Mouse (Mus musculus): ENCODE measurements around the gene Cx3cr1.
"Not testable (repeated sequence)": the region's sequence is repeated elsewhere in the genome, so short reads cannot be mapped to it uniquely, and the experiment has no call there.

Gene Cx3cr1

GRCm38 (mm10) chr9:120027401-120028151 lies 42.1 kb downstream of the Cx3cr1 start:
- peak; percentile 85 for DNase-seq (ENCODE audit: low read depth, low spot score)

GRCm38 (mm10) chr9:120024625-120025024 lies 45.1 kb downstream of the Cx3cr1 start:
- Histone ChIP-seq H3K36me3 (ENCODE audit: control insufficient read depth, insufficient read depth, low read length, poor library complexity, severe bottlenecking) (no peaks in the 10 kb centered on the region), H3K27me3 (ENCODE audit: control insufficient read depth, insufficient read depth, low read length, poor library complexity, severe bottlenecking) (no peaks in the 10 kb centered on the region)
- no peak for DNase-seq (ENCODE audit: low read depth, low spot score)

More at GRCm38 (mm10) chr9:120027401-120028151, 42.1 kb downstream of the Cx3cr1 start:
- H3K36me3 ChIP-seq (ENCODE audit: control insufficient read depth, insufficient read depth, low read length, poor library complexity, severe bottlenecking): no peaks in the 10 kb centered on the region
- H3K27me3 ChIP-seq (ENCODE audit: control insufficient read depth, insufficient read depth, low read length, poor library complexity, severe bottlenecking): no peaks in the 10 kb centered on the region

- DNase-seq (ENCODE audit: low read depth, low spot score): peak; percentile 79
- H3K36me3 ChIP-seq (ENCODE audit: control insufficient read depth, insufficient read depth, low read length, poor library complexity, severe bottlenecking): no peaks in the 10 kb centered on the region
- H3K27me3 ChIP-seq (ENCODE audit: control insufficient read depth, insufficient read depth, low read length, poor library complexity, severe bottlenecking): no peaks in the 10 kb centered on the region
These were observed 45.5 kb downstream of the Cx3cr1 start for GRCm38 (mm10) chr9:120024171-120024570.

- Histone ChIP-seq H3K27me3 (ENCODE audit: control insufficient read depth, insufficient read depth, low read length, poor library complexity, severe bottlenecking) (no peaks in the 10 kb centered on the region), H3K36me3 (ENCODE audit: control insufficient read depth, insufficient read depth, low read length, poor library complexity, severe bottlenecking) (no peaks in the 10 kb centered on the region)
- DNase-seq (ENCODE audit: low read depth, low spot score): no peak
These were observed 46.4 kb downstream of the Cx3cr1 start, which contains the start of gene Xirp1 for GRCm38 (mm10) chr9:120023086-120023811. TSS of gene Xirp1 (minus strand) at chr9:120023598.

GRCm38 (mm10) chr9:120021164-120021563 lies 48.5 kb downstream of the Cx3cr1 start:
- Histone ChIP-seq H3K27me3 (ENCODE audit: control insufficient read depth, insufficient read depth, low read length, poor library complexity, severe bottlenecking) (no peaks in the 10 kb centered on the region), H3K36me3 (ENCODE audit: control insufficient read depth, insufficient read depth, low read length, poor library complexity, severe bottlenecking) (no peaks in the 10 kb centered on the region)
- DNase-seq (ENCODE audit: low read depth, low spot score): no peak

- no peaks in the 10 kb centered on the region for H3K27me3 ChIP-seq (ENCODE audit: control insufficient read depth, insufficient read depth, low read length, poor library complexity, severe bottlenecking)
- H3K36me3 ChIP-seq (ENCODE audit: control insufficient read depth, insufficient read depth, low read length, poor library complexity, severe bottlenecking): no peaks in the 10 kb centered on the region
- DNase-seq (ENCODE audit: low read depth, low spot score): peak; percentile 81
These were observed 49.3 kb downstream of the Cx3cr1 start for GRCm38 (mm10) chr9:120020285-120020890.

GRCm38 (mm10) chr9:120016956-120017355 lies 52.7 kb downstream of the Cx3cr1 start:
- Histone ChIP-seq H3K27me3 (ENCODE audit: control insufficient read depth, insufficient read depth, low read length, poor library complexity, severe bottlenecking) (no peaks in the 10 kb centered on the region), H3K36me3 (ENCODE audit: control insufficient read depth, insufficient read depth, low read length, poor library complexity, severe bottlenecking) (no peaks in the 10 kb centered on the region)
- no peak for DNase-seq (ENCODE audit: low read depth, low spot score)

GRCm38 (mm10) chr9:120014828-120015227 lies 54.9 kb downstream of the Cx3cr1 start:
- Histone ChIP-seq H3K27me3 (ENCODE audit: control insufficient read depth, insufficient read depth, low read length, poor library complexity, severe bottlenecking) (no peaks in the 10 kb centered on the region), H3K36me3 (ENCODE audit: control insufficient read depth, insufficient read depth, low read length, poor library complexity, severe bottlenecking) (no peaks in the 10 kb centered on the region)
- DNase-seq (ENCODE audit: low read depth, low spot score): no peak

- H3K27me3 ChIP-seq (ENCODE audit: control insufficient read depth, insufficient read depth, low read length, poor library complexity, severe bottlenecking): no peaks in the 10 kb centered on the region
- no peaks in the 10 kb centered on the region for H3K36me3 ChIP-seq (ENCODE audit: control insufficient read depth, insufficient read depth, low read length, poor library complexity, severe bottlenecking)
These were observed 56.3 kb downstream of the Cx3cr1 start for GRCm38 (mm10) chr9:120013251-120013820.

GRCm38 (mm10) chr9:120012781-120013180 lies 56.9 kb downstream of the Cx3cr1 start:
- Histone ChIP-seq H3K27me3 (ENCODE audit: control insufficient read depth, insufficient read depth, low read length, poor library complexity, severe bottlenecking) (no peaks in the 10 kb centered on the region), H3K36me3 (ENCODE audit: control insufficient read depth, insufficient read depth, low read length, poor library complexity, severe bottlenecking) (no peaks in the 10 kb centered on the region)
- DNase-seq (ENCODE audit: low read depth, low spot score): peak; percentile 23

More at GRCm38 (mm10) chr9:120013251-120013820, 56.3 kb downstream of the Cx3cr1 start:
- DNase-seq (ENCODE audit: low read depth, low spot score): no peak

- H3K27me3 ChIP-seq (ENCODE audit: control insufficient read depth, insufficient read depth, low read length, poor library complexity, severe bottlenecking); H3K36me3 ChIP-seq (ENCODE audit: control insufficient read depth, insufficient read depth, low read length, poor library complexity, severe bottlenecking); DNase-seq (ENCODE audit: low read depth, low spot score): not testable (repeated sequence)
These were observed 57.5 kb downstream of the Cx3cr1 start for GRCm38 (mm10) chr9:120012161-120012560.

- H3K36me3 ChIP-seq (ENCODE audit: control insufficient read depth, insufficient read depth, low read length, poor library complexity, severe bottlenecking): no peaks in the 10 kb centered on the region
- no peaks in the 10 kb centered on the region for H3K27me3 ChIP-seq (ENCODE audit: control insufficient read depth, insufficient read depth, low read length, poor library complexity, severe bottlenecking)
- DNase-seq (ENCODE audit: low read depth, low spot score): peak; percentile 84
These were observed 58.1 kb downstream of the Cx3cr1 start for GRCm38 (mm10) chr9:120011533-120011932.

GRCm38 (mm10) chr9:120010781-120011511 lies 58.7 kb downstream of the Cx3cr1 start:
- no peaks in the 10 kb centered on the region for H3K27me3 ChIP-seq (ENCODE audit: control insufficient read depth, insufficient read depth, low read length, poor library complexity, severe bottlenecking)
- no peaks in the 10 kb centered on the region for H3K36me3 ChIP-seq (ENCODE audit: control insufficient read depth, insufficient read depth, low read length, poor library complexity, severe bottlenecking)
- peak; percentile 98 for DNase-seq (ENCODE audit: low read depth, low spot score)

GRCm38 (mm10) chr9:120009871-120010270 lies 59.8 kb downstream of the Cx3cr1 start:
- H3K36me3 ChIP-seq (ENCODE audit: control insufficient read depth, insufficient read depth, low read length, poor library complexity, severe bottlenecking): no peaks in the 10 kb centered on the region
- no peak for DNase-seq (ENCODE audit: low read depth, low spot score)

More at GRCm38 (mm10) chr9:120009871-120010270, 59.8 kb downstream of the Cx3cr1 start:
- H3K27me3 ChIP-seq (ENCODE audit: control insufficient read depth, insufficient read depth, low read length, poor library complexity, severe bottlenecking): no peaks in the 10 kb centered on the region
